Mouse (Mus musculus): ENCODE results near the gene Plek.
"Not testable (repeated sequence)": the region's sequence is repeated elsewhere in the genome, so short reads cannot be mapped to it uniquely, and the experiment has no call there.

Plek gene

DNA sequence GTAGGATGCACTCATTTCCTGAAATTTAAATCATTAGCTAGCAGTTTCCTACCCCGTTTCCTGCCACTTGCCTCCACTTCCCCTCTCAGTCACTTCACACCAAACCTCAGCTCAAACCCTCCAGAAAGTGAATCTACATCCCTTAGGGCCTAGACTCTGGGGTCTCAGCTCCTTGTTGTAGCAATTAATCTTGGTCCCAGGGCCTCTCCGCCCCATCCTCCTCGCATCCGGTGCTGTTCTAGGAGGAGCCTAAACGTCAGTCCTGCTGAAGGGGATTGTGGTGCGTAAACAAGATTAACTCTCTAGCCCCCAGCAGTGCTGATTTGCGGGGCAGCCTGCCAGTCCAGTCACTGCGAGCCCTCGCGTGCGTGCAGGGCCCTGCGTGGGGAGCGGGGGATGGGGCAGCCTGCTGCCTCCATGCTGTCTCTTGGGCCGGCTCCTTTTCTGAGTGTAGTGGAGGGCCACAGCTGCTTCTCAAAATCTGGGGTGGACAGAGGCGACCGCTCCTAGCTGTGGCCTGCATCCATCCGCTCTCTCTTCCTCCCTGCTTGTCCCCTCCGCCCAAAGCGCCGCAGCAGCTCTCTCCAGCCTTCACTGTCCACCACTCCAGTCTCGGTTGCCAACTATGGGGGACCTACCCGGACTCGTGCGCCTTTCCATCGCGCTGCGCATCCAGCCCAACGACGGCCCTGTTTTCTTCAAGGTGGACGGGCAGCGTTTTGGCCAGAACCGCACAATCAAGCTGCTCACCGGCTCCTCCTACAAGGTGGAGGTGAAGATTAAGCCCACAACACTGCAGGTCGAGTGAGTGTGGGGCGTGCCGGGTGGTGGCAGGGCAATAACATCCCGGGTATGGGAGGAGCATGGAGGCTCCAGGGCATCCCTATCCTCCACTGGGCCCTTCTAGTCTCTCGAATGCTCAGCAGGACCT is at the start of gene Plek, which contains the start of gene Cnrip1:
Plek (minus strand) TSS at position 837 of the 931 bp plus-strand sequence.
Cnrip1 (plus strand) TSS at position 42 of the 931 bp plus-strand sequence.
- peak; percentile 88 for DNase-seq

GRCm38 (mm10) chr11:17086106-17086505 is 33.9 kb upstream of the Plek start:
- no peak for DNase-seq

DNA sequence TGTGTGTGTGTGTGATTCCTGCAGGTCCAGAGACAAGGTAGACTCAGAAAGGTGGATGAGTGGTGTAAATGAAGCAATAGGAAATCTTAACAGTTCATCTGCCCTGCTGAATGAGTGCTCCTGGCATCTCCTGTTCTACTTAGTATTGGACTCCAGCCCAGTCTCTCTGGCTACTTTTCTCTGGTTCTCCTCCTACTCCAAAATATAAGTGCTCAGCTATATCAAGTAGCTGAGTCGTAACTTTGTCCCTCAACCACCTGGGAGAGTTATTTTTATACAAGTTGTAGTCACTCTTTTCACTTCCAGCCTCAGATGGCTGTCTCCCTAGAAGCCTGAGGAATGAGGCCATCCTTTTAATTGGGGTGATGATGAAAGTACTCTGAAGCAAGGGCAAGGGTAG is 31.7 kb upstream of the Plek start:
- peak in 1 of 2 experiments; percentile 8 for DNase-seq

DNA sequence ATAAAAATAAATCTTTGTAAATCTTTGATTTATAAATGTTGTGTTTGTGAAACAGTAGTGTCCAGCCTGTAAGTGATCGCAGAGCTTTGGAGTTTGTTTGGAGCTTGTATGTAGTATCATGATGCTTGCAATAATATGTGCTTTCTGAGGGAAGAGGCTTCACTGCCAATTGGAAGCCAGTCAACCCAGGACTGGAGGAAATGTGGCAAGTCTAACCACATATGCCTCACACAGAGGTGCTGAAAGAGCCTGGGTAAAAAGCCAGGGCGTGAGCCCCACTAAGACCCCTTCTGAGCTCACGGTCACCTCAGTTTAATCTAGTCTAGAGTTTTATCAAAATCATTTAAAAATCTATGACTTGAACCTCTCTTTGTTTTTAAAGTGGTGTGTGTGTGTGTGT is 31.3 kb upstream of the Plek start:
- DNase-seq, result no peak

DNA sequence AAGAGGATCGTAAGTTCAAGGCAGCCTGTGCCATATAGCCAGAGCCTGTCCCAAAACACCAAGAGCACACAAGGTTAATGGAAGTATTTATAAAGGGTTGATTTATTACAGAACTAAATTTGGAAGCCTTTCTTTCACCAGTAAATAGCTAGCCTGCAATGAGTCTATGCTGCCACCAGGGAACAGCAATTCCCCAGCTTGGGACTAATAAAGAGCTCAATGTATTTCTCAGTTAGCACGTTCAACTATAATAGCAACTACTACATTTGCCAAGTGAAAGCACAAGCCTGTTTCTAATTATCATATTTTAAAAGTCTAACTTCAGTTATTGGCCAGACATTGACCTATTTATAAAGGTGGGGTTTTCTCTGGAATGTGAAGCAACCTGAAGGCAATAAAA is 30.8 kb upstream of the Plek start:
- DNase-seq, result peak in 1 of 2 experiments; percentile 13

DNA sequence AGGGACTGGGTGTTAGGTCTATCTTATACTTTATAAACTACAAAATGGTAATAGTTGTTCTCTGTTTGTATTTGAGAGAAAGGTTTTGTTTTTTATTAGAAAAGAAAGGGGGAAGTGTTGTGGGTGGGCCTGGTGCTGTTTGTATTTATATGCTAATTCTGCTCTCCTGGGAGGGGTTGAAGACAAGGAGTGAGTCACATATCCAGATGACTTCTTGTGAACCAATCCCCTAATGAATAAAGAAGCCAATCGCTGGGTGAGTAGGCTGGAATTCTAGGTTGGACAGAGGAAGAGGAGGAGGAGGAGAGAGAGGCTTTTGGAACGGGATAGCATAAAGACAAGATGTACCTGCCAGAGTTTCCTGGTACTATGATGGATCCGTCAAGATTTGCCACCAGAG is 29.9 kb upstream of the Plek start:
- no peak for DNase-seq

GRCm38 (mm10) chr11:17075656-17076055 is 23.5 kb upstream of the Plek start:
- no peak for DNase-seq

- not testable (repeated sequence) for DNase-seq
These were observed 17.2 kb upstream of the Plek start for GRCm38 (mm10) chr11:17069360-17069759.

GRCm38 (mm10) chr11:17052476-17053049 is 382 bp upstream of the Plek start:
- DNase-seq, result peak; percentile 71 to 83

DNA sequence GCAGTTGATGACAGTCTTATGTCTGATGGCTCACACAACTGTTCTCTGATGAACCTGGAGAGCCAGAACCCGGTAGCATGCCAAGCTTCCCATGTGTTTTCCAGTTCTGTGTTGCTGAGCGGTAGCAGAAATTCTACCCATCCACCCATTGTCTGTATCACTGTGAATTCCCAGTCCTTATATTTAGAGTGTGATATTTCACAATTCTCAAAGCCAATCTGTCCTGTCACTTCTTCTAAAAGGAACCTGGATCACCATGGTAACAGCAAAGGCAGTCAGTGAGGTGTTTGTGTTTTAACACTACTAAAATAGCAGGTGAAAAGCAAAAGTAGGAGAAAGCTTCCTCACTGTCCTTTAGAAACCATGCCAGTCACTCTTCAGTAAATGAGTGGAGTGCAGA is 6.4 kb downstream of the Plek start:
- no peak for DNase-seq

DNA sequence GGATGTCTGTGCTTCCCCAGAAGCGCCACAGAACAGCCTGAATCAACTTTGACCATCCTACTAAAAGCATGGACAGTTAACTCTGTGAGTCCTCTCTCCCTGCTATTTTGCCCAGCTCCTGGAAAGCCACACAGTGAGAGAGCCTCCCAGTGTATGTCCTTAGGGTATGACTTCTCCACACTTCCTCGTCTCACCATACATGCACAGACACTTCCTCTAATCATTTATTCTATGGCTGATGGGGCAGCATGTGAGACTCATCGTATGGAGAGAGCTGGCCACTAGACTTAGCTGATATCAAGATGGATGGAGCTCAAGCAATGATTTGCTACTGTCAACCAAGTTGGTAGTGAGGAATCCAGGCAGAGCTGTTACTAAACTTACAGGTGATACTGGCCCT is 28.2 kb downstream of the Plek start:
- DNase-seq, result no peak

DNA sequence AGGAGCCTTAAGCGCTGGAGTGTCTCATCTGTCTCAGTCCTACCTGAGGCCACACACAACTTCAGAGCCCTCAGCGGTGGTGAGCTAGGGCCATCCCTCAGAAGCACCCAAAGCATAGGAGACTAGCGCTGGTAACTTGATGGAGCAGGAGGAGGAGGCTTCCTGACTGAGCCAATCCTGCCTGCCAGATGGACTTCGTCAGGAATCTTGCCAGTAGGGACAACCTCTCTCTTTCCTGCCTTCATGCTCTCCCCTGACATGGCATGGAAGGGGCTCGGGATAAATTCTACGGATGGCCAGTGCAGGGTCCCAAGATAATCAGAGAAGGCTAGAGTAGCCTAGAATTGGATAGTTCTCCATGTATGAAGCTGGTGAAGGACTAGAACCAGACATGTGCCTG is 29.0 kb downstream of the Plek start:
- peak; percentile 21 to 51 for DNase-seq

DNA sequence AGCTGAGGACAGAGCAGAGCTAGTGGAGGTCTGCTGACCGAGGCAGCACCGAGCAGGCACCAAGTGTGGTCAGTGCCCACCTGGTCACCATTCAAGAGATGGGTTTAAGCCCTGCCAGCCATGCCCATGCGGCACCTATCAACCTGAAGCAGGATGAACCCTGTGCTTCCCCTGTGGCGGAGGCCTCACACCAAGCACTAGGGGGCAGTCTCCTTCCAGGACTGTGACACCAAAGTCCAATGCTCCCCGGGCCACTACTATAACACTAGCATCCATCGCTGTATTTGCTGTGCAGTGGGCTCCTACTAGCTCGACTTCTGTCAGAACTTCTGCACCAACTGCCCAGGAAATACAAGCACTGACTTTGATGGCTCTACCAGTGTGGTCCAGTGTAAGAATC is 32.9 kb downstream of the Plek start:
- DNase-seq, result no peak

- no peak for DNase-seq
These were observed 39.2 kb downstream of the Plek start for GRCm38 (mm10) chr11:17012948-17013347.

- no peak for DNase-seq
These were observed 43.7 kb downstream of the Plek start for GRCm38 (mm10) chr11:17008498-17008941.

DNA sequence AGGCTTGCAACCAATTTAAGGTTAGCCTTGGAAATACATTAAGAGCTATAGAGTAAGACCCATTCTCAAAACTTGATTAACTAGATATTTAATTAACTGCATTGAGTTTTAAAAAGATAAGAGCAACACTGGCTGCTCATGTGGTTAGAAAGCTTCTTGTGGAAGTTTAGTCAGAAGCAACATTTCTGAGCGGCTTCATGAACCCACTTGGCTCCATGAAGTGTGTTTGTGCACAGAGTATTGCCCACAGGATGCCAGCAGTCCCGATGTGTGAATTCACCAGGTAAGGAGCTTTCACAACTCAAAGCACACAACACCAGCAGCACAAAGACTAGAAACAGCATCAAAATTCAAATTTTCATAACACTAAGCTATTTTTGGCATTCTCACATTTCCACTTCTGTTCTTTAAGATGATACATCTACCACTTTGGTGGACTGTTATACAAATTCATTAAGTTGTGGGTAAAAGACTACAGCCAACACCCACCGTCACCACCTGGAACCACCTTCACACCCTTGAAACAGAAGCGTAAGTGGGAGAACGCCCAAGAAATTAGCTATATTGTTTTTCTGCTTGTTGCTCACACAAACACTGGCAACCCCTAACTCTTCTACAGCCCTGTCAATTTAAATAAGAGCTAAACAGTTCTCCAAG is 44.5 kb downstream of the Plek start:
- no peak for DNase-seq

- DNase-seq, result not testable (repeated sequence)
These were observed 45.7 kb downstream of the Plek start for GRCm38 (mm10) chr11:17006526-17006925.

DNA sequence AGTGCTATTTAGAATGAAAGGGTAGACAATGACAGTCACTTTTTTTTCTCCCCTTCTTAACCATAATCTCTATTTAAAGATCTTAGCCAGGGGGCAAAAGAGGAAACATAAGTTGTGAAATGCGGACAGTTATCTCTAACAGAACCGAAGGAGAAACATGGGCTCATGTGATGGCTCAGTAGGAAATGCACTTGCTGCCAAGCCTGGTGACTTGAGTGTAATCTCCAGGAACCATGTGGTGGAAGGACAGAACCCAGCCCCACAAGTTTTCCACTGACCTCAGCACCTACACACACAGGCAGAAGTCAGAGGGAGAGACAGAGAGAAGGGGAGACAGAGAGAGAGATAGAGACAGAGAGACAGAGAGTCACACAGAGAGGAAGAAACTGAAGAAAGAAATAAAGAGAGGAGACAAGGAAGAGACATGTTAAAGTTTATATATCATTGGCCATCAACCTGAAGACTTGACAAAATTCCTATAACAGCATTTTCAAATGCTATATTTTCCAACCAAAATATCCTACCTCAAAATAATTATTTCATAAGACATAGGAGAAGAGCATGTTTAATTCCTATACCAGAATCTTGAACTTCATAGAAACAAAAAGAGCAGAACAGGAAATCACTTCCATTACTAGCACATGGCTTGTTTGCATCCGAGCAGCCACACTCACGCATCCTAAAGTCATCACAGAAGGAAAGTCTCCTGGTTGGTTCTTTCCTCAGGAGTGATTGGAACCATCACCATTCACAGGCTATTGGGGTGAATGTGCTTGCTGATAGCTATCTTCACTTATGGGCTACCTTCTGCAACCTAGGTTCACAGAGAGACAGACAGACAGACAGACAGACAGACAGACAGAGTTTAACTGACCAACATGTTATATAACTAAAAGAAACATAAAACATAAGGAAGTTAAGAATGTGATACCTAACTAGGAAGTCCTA is 47.0 kb downstream of the Plek start:
- DNase-seq, result no peak

DNA sequence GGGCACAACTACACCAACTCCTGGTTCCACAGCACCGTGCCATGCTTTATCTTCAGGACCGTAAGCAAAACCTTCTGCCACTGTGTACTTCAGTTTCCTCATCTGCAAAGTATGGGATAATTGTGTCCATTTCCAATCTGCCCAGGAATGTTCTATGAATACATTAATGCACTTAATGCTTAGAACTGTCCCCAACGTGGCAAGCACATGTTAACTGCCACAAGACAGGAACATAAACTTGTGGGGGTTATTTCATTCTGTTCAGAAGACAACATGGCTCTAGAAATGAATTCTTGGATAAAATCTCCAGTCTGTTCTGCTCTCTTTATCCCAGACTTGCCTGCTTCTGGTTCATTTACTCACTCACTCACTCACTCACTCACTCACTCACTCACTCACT is 48.4 kb downstream of the Plek start:
- no peak for DNase-seq

DNA sequence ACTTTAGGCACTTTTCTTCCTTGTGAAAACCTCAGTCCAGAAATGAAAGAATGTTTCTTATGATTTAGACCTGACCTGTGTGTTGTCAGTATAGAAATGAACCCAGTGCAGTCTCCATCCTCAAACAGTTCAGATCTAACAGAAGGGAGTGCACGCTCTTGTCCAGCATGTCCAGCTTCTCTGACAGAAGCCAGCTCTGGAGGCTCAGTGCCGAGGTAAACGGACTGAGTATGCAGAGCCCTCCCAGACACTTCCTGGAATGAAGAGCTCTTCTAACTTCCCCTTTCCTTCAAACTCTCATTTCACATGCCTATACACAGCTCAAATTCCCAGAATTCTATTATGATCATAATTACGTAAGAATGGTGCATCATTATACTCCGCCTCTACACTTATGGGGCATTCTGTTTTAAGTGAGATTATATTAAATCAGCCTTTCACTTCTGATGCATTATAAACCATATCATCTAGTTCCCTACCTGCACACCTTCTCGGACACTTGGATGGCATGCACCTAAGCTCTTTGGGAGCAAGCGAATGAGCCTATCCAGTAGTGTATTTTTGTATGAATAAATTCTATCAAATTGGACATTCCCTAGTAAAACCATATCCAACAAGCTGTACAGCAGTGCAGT is 49.3 kb downstream of the Plek start:
- no peak for DNase-seq

DNA sequence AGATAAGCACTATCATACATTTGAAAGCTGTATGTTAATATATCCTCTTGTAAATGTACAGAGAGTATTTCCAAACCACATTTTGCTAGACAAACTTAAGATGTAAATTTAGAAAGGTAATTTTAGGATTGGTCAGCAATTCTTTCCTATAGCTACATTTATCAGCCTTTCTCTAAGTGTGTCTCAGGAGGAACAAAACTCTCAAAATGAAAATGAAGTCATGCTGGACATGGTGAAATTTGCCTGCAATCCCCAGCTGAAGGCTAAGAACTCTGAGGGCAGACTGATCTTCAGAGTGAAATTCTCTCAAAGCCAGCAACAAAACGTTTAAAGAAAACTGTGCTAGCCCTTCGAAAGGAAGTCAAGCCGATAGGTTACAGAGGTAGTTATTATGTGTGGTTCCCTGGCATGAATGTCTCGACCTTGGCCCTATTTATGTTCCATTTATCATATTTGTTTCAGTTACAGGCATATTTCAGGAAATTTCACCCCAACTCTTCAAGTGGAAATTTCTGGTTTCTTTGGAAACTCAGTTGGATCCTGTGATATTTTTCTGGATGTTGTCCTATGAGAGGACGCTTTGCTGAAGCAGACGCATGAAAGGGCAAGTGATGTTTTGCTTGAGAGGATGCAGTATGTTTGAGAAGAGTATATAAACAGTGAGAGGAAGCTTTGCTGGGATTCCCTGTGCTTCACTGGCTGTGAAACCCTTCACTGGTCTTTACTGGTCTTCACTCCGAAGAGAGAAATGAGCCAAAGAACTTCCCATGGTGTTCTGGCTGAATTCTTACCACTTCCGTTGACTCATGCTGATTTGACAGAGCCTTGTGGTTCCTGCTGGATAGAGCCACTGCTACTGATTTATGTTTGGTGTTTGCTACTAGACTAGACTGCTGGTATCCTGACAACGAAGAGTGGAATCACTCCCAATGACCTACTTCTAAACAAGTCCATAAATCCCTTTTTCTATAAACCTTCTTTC is 51.5 kb downstream of the Plek start:
- no peak for DNase-seq

Measured in cerebellum, adult 18-20 months (tissue).